Mouse (Mus musculus) cerebellum, adult 9-11 months (tissue): Measurements from ENCODE around the gene Grb2.

Experiments
- DNase-seq: peaks from one replicate; pipeline ENCODE4 v3.0.0; 2022

The Grb2 gene

DNA sequence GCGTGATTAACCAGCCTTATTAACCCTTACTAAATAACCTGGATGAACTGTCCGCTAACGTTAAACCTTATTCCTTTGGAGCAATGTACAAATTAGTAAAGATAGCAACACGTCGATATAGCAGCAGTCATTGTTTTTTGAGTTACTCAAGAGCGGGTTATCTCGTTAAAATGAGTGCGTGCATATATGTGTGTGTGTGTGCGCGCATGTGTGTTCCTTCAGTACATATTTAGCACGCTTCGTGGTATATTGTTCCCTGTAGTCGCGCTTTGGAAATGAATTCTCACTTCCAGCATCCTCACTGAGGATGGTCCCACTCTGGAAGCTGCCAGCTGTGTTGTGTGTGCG, 105.3 kb downstream of the Grb2 start:
- no peak for DNase-seq

DNA sequence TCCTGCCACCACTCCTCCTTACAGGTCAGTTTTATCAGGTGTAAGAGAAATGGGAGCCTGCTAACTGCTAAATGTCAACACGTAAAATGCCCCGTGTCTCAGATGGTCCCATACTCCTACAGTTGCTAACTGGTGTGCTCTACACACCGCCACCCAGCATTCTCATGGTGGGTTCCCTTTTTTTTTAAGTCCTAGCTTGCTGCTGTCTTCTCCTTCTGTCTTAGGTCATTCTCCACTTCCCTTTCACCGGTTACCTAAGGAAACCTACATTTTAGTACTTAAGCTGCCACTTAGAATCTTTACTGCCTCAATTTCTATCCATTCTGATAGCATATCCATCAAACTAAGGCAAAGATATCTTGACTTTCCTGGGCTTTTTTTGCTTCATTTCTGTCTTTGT, 107.2 kb downstream of the Grb2 start:
- no peak for DNase-seq

DNA sequence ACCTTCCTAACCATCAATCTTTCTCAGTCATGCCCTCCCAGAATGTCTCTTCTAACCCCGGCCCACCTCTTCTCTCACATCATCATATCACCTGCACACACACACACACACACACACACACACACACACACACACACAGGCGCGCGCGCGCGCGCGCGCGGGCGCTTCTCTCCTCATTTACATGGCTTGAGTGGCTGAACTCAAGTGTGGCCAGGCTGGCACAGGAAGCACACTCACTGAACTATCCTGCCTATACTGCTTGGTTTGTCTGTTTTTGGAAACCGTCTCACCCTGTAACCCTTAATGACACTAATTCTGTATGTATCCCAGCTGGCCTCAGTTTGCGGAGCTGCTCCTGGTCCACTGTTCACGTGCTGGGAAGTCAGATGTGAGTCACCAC, 107.7 kb downstream of the Grb2 start:
- DNase-seq, result no peak

DNA sequence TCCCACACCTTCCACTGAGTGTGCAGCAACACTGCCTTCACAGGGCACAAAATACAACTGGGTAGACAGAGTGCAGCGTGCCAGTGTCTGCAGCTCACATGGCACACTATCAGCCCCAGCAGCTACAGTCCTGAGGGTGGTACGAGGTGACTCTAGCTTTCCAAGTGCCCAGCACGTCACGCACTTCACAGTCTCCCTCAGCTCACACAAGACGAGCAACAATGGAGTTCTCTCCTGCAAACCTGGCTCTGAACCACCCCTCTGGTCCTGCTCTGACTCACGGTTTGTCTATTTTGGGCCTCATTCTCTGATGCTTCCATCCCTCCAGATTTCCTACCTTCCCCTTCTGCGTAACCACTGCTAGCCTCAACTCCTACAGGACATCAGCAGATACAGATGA, 108.7 kb downstream of the Grb2 start:
- DNase-seq, result no peak

DNA sequence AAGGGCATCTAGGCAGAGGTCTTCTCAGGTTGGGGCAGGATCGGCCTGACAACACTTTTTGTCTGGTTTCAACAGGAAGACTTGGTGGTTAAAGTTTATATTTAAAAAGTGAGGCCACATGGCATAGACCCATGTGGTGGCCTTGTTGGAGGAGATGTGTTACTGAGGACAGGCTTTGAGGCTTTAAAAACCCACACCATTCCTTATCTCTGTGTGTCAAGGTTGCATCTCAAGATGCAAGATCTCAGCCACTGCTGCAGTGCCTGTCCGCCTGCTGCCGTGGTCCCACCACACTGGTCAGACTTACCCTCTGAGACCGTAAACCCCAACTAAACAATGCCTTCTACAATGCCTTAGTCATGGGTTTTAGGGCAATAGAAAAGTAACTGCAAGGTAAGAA, 110.1 kb downstream of the Grb2 start:
- no peak for DNase-seq

DNA sequence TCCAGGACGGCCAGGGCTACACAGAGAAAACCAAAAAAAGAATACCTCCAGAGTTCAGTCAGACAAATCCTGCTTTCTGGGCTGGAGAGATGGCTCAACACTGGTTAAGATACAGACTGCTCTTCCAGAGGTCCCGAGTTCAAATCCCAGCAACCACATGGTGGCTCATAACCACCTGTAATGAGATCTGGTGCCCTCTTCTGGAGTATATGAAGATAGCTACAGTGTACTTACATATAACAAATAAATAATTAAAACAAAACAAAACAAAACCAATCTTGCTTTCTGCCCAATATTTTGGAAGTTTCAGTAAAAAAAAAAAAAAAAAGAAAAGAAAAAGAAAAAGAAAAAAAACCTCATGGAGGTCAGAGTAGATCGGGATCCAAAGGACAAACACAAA, 113.2 kb downstream of the Grb2 start:
- no peak for DNase-seq
